ENCODE assay signal across 8 mouse cellular contexts in genomic region chr16:37682309-37682975, GRCm38 (mm10). TPM values are rescaled to one million over a fixed set of nuclear protein-coding genes. Genes with fewer than 3 reads are reported as not detected.
A peak's percentile ranks its signal among the peaks of the same experiment; 100 is the strongest.
DNase-seq lines count a peak whose midpoint lies in the region; ATAC-seq and TF ChIP-seq lines count a peak whose summit lies in the region.

No protein-coding gene starts in this region.

- no peaks in the 10 kb centered on the region for H3K9me3 ChIP-seq in intestine, embryonic 14.5 days (ENCODE audit: control insufficient read depth, low read length)
- H3K9me3 ChIP-seq in intestine, embryonic 15.5 days = no peaks in the 10 kb centered on the region
- H3K9me3 ChIP-seq in intestine, embryonic 16.5 days (ENCODE audit: control insufficient read depth, low read length) = no peaks in the 10 kb centered on the region
- H3K9me3 ChIP-seq in midbrain, embryonic 13.5 days = no peaks in the 10 kb centered on the region

- H3K4me3 ChIP-seq in intestine, embryonic 14.5 days (ENCODE audit: low read depth, low read length) = no peak overlapping the region
- no peak overlapping the region for H3K4me3 ChIP-seq in intestine, embryonic 15.5 days (replicated peaks)
- H3K4me3 ChIP-seq in intestine, embryonic 16.5 days (ENCODE audit: low read length) = no peak overlapping the region
- H3K4me3 ChIP-seq in midbrain, embryonic 13.5 days (replicated peaks) = no peak overlapping the region
- no peak overlapping the region for H3K4me3 ChIP-seq in spleen, adult 2 months (ENCODE audit: extremely low read depth, insufficient read depth, insufficient read length)

- 35% methylated on average over 7 of the region's 7 CpGs for WGBS in intestine, embryonic 14.5 days
- WGBS in intestine, embryonic 15.5 days = 34% methylated on average over 7 of the region's 7 CpGs
- WGBS in intestine, embryonic 16.5 days = 40% methylated on average over 7 of the region's 7 CpGs
- WGBS in midbrain, embryonic 13.5 days = 43% methylated on average over 7 of the region's 7 CpGs
- WGBS in spleen, adult 2 months = 45% methylated on average over 7 of the region's 7 CpGs

- H3K36me3 ChIP-seq in intestine, embryonic 14.5 days (ENCODE audit: control insufficient read depth, insufficient read depth, low read length) = no peaks in the 10 kb centered on the region
- H3K36me3 ChIP-seq in intestine, embryonic 15.5 days = no peaks in the 10 kb centered on the region
- H3K36me3 ChIP-seq in intestine, embryonic 16.5 days (ENCODE audit: control insufficient read depth, insufficient read depth, low read length) = no peaks in the 10 kb centered on the region
- H3K36me3 ChIP-seq in midbrain, embryonic 13.5 days = no peaks in the 10 kb centered on the region
- no peaks in the 10 kb centered on the region for H3K36me3 ChIP-seq in spleen, adult 2 months (ENCODE audit: control insufficient read depth, insufficient read depth, low read length)

- no peaks in the 10 kb centered on the region for H3K27me3 ChIP-seq in intestine, embryonic 14.5 days (replicated peaks; ENCODE audit: control insufficient read depth, insufficient read depth, low read length)
- H3K27me3 ChIP-seq in intestine, embryonic 15.5 days (replicated peaks) = no peaks in the 10 kb centered on the region
- no peaks in the 10 kb centered on the region for H3K27me3 ChIP-seq in intestine, embryonic 16.5 days (replicated peaks; ENCODE audit: control insufficient read depth, insufficient read depth, low read length)
- no peaks in the 10 kb centered on the region for H3K27me3 ChIP-seq in midbrain, embryonic 13.5 days
- no peaks in the 10 kb centered on the region for H3K27me3 ChIP-seq in spleen, adult 2 months (ENCODE audit: control insufficient read depth, insufficient read depth, low read length)

- TF ChIP-seq CTCF in spleen, adult 2 months (IDR thresholded peaks at IDR 0.05; ENCODE audit: extremely low read depth, insufficient read depth, insufficient read length, insufficient replicate concordance) = peak; percentile 54; the same call in 1 of the 2 replicates

- H3K4me1 ChIP-seq in intestine, embryonic 14.5 days (replicated peaks; ENCODE audit: control insufficient read depth, insufficient read depth, low read length) = peaks cover 28% of the 10 kb centered on the region
- H3K4me1 ChIP-seq in intestine, embryonic 15.5 days (replicated peaks) = peaks cover 8% of the 10 kb centered on the region; the same call in 1 of the 2 replicates
- H3K4me1 ChIP-seq in intestine, embryonic 16.5 days (ENCODE audit: control insufficient read depth, insufficient read depth, low read length) = peaks cover 5% of the 10 kb centered on the region; the same call in 1 of the 2 replicates
- H3K4me1 ChIP-seq in midbrain, embryonic 13.5 days (replicated peaks) = peaks cover 49% of the 10 kb centered on the region
- no peaks in the 10 kb centered on the region for H3K4me1 ChIP-seq in spleen, adult 2 months (ENCODE audit: control insufficient read depth, insufficient read depth, insufficient read length)

- H3K27ac ChIP-seq in intestine, embryonic 14.5 days (ENCODE audit: low read depth) = no peak overlapping the region
- H3K27ac ChIP-seq in intestine, embryonic 15.5 days = no peak overlapping the region
- H3K27ac ChIP-seq in intestine, embryonic 16.5 days (ENCODE audit: low read length) = no peak overlapping the region
- H3K27ac ChIP-seq in midbrain, embryonic 13.5 days = peak overlapping the region; percentile 90
- no peak overlapping the region for H3K27ac ChIP-seq in spleen, adult 2 months (ENCODE audit: insufficient read depth, low read length)

- no peak for TF ChIP-seq POLR2A in spleen, adult 2 months (IDR thresholded peaks at IDR 0.05; ENCODE audit: low read depth, low read length)

- intact Hi-C loops in gastrocnemius, postnatal 36 days (cut with DNase I) = loop anchor here (5.0 kb wide), 1 partner anchor 390 kb away; no protein-coding TSS in a partner anchor
- intact Hi-C loops in left cerebral cortex, postnatal 25 days (cut with DNase I) = loop anchor here (2.0 to 5.0 kb wide), 4 partner anchors 72 to 575 kb away; partner anchors contain the start of gene Stxbp5l

- peak; percentile 24; the same call in 1 of the 2 replicates for ATAC-seq in intestine, embryonic 14.5 days (replicated peaks; ENCODE audit: low FRiP score, low TSS enrichment, low read depth)
- no peak for ATAC-seq in intestine, embryonic 15.5 days
- peak; percentile 49 for ATAC-seq in intestine, embryonic 16.5 days
- peak; percentile 37 for ATAC-seq in midbrain, embryonic 13.5 days

- DNase-seq in intestine, embryonic 14.5 days (ENCODE audit: low spot score) = peak; percentile 84
- peak; percentile 70 for DNase-seq in embryo, embryonic 11.5 days (ENCODE audit: low read depth, low spot score)
- DNase-seq in gastrocnemius, postnatal 36 days = peak; percentile 80 to 84
- peak; percentile 89 to 96 for DNase-seq in left cerebral cortex, postnatal 25 days (ENCODE audit: low spot score in 2 of 2)
- peak in 1 of 2 experiments; percentile 54 for DNase-seq in spleen, adult 2 months (ENCODE audit: low read depth in 1 of 2, low spot score in 2 of 2)

- H3K9ac ChIP-seq in intestine, embryonic 14.5 days (ENCODE audit: low read length) = no peak overlapping the region
- no peak overlapping the region for H3K9ac ChIP-seq in intestine, embryonic 15.5 days
- H3K9ac ChIP-seq in intestine, embryonic 16.5 days (ENCODE audit: low read depth, low read length) = no peak overlapping the region
- H3K9ac ChIP-seq in midbrain, embryonic 13.5 days (replicated peaks) = no peak overlapping the region

- H3K4me2 ChIP-seq in intestine, embryonic 14.5 days (ENCODE audit: low read length) = no peak overlapping the region
- no peak overlapping the region for H3K4me2 ChIP-seq in intestine, embryonic 15.5 days (replicated peaks)
- H3K4me2 ChIP-seq in intestine, embryonic 16.5 days (ENCODE audit: low read depth, low read length) = peak overlapping the region; percentile 25; the same call in 1 of the 2 replicates
- no peak overlapping the region for H3K4me2 ChIP-seq in midbrain, embryonic 13.5 days (replicated peaks)

RNA-seq across cellular contexts. Expression of gene Ndufb4, which starts 28.2 kb away (rescaled TPM):
- polyA plus RNA-seq in intestine, embryonic 14.5 days (2014; fragmentation: Nextera tagmentation; extraction: Ambion mirVana) = 58.1 and 67.1 TPM in 2 replicates
- 58.4 and 71.7 TPM in 2 replicates for polyA plus RNA-seq in intestine, embryonic 15.5 days (2015; fragmentation: Nextera tagmentation; extraction: Ambion mirVana)
- 100 to 1,000 TPM; 178 to 186 TPM for total RNA-seq in gastrocnemius, postnatal 36 days (2021)
- polyA plus RNA-seq in intestine, embryonic 16.5 days (2015; fragmentation: Nextera tagmentation; extraction: Ambion mirVana) = 58.1 and 60.9 TPM in 2 replicates
- total RNA-seq in left cerebral cortex, postnatal 25 days (2021) = 10 to 100 TPM; 67.8 to 69.2 TPM
- 58.4 and 58.8 TPM in 2 replicates for polyA plus RNA-seq in midbrain, embryonic 13.5 days (2015; fragmentation: Nextera tagmentation; extraction: Ambion mirVana)
- polyA plus RNA-seq in spleen, adult 2 months (2012; rRNA removed) = 16.0 and 33.0 TPM in 2 replicates
